Mouse (Mus musculus) kidney, embryonic 16.5 days (tissue): ENCODE measurements around the gene Osbpl3. TPM values are rescaled to one million over a fixed set of nuclear protein-coding genes. Genes with fewer than 3 reads are reported as not detected.

Source experiments
- ATAC-seq: fragments of 200-750 bp; cut with Nextera tagmentation; 2 replicates; pipeline ENCODE4 v1.8.0; 2017; ENCODE audit warnings: moderate TSS enrichment; ENCODE audit not compliant: low FRiP score, low TSS enrichment
- H3K27ac ChIP-seq: fragments of 300-500 bp; sonication (generic); 2 replicates; pipeline ENCODE4 v1.5.1; 2014; ENCODE audit warnings: low read length
- H3K27me3 ChIP-seq: fragments of 300-500 bp; sonication (generic); 2 replicates; pipeline ENCODE4 v1.6.1; 2014; ENCODE audit warnings: low read length, control low read depth, mixed read lengths; ENCODE audit not compliant: insufficient read depth
- H3K36me3 ChIP-seq: fragments of 300-500 bp; sonication (generic); 2 replicates; pipeline ENCODE4 v1.6.1; 2014; ENCODE audit warnings: low read length, control low read depth, mixed read lengths; ENCODE audit not compliant: insufficient read depth
- H3K4me1 ChIP-seq: fragments of 300-500 bp; sonication (generic); 2 replicates; pipeline ENCODE4 v1.6.1; 2014; ENCODE audit warnings: low read length, control low read depth, mixed read lengths; ENCODE audit not compliant: insufficient read depth
- H3K4me2 ChIP-seq: fragments of 300-500 bp; sonication (generic); replicated peaks from 2 replicates; pipeline ENCODE4 v1.6.1; 2014; ENCODE audit warnings: low read depth, low read length
- H3K4me3 ChIP-seq: fragments of 300-500 bp; sonication (generic); 2 replicates; pipeline ENCODE4 v1.5.1; 2014; ENCODE audit warnings: mild to moderate bottlenecking, low read length
- H3K9ac ChIP-seq: fragments of 300-500 bp; sonication (generic); replicated peaks from 2 replicates; pipeline ENCODE4 v1.6.1; 2014; ENCODE audit warnings: low read length
- H3K9me3 ChIP-seq: fragments of 300-500 bp; sonication (generic); 2 replicates; pipeline ENCODE4 v1.6.1; 2016; ENCODE audit warnings: low read length, control low read depth
- WGBS: fragments of 180-500 bp; shearing (Covaris S2); extraction: QIAGEN DNeasy Blood & Tissue Kit; methylation state at CpG from one replicate; pipeline ENCODE4 v1.1.7; 2014; 5-methylcytosine and 5-hydroxymethylcytosine counted together
- polyA plus RNA-seq: library from polyadenylated mRNA; unstranded; fragments of >200 nt; fragmentation: Nextera tagmentation; extraction: Ambion mirVana; gene quantifications from 2 replicates; pipeline ENCODE4 v1.2.1, GENCODE M21; 2015

Gene Osbpl3
- polyA plus RNA-seq, 1 experiment from 2014 or later = 18.2 TPM

GRCm38 (mm10) chr6:50398324-50398723 is 57.7 kb downstream of the Osbpl3 start:
- WGBS = 73% methylated on average over 6 of the region's 6 CpGs
- Histone ChIP-seq H3K4me3 (no peak overlapping the region), H3K9ac (0 out of 2 replicates have a peak overlapping the region, but pooled peaks have one; percentile 13), H3K9me3 (no peaks in the 10 kb centered on the region), H3K27me3 (no peaks in the 10 kb centered on the region), H3K27ac (peak overlapping the region; percentile 80), H3K36me3 (no peaks in the 10 kb centered on the region), H3K4me2 (no peak overlapping the region), H3K4me1 (peaks cover 49% of the 10 kb centered on the region)
- ATAC-seq = peak; percentile 89

GRCm38 (mm10) chr6:50397116-50397515 is 58.9 kb downstream of the Osbpl3 start:
- H3K27ac ChIP-seq = no peak overlapping the region
- peaks cover 47% of the 10 kb centered on the region for H3K4me1 ChIP-seq
- H3K9ac ChIP-seq = no peak overlapping the region
- H3K4me2 ChIP-seq = no peak overlapping the region
- no peaks in the 10 kb centered on the region for H3K36me3 ChIP-seq
- 43% methylated on average over 5 of the region's 5 CpGs for WGBS
- H3K27me3 ChIP-seq = no peaks in the 10 kb centered on the region
- no peak for ATAC-seq
- no peaks in the 10 kb centered on the region for H3K9me3 ChIP-seq
- H3K4me3 ChIP-seq = no peak overlapping the region

GRCm38 (mm10) chr6:50395641-50396312 is 60.2 kb downstream of the Osbpl3 start:
- no peak overlapping the region for H3K9ac ChIP-seq
- no peaks in the 10 kb centered on the region for H3K27me3 ChIP-seq
- H3K27ac ChIP-seq = no peak overlapping the region
- no peaks in the 10 kb centered on the region for H3K9me3 ChIP-seq
- 80% methylated on average over 7 of the region's 7 CpGs for WGBS
- H3K36me3 ChIP-seq = no peaks in the 10 kb centered on the region
- no peak overlapping the region for H3K4me3 ChIP-seq
- H3K4me2 ChIP-seq = no peak overlapping the region
- ATAC-seq = no peak
- H3K4me1 ChIP-seq = peaks cover 43% of the 10 kb centered on the region

GRCm38 (mm10) chr6:50394432-50394831 is 61.6 kb downstream of the Osbpl3 start:
- ATAC-seq = no peak

GRCm38 (mm10) chr6:50393960-50394359 is 62.0 kb downstream of the Osbpl3 start:
- H3K36me3 ChIP-seq = no peaks in the 10 kb centered on the region
- H3K4me2 ChIP-seq = no peak overlapping the region
- H3K9ac ChIP-seq = no peak overlapping the region
- no peak for ATAC-seq
- H3K27me3 ChIP-seq = no peaks in the 10 kb centered on the region
- no peaks in the 10 kb centered on the region for H3K9me3 ChIP-seq
- peaks cover 33% of the 10 kb centered on the region for H3K4me1 ChIP-seq
- no peak overlapping the region for H3K4me3 ChIP-seq
- H3K27ac ChIP-seq = no peak overlapping the region
- WGBS = 64% methylated on average over 8 of the region's 8 CpGs

More at GRCm38 (mm10) chr6:50394432-50394831, 61.6 kb downstream of the Osbpl3 start:
- Histone ChIP-seq H3K27me3 (no peaks in the 10 kb centered on the region), H3K27ac (no peak overlapping the region), H3K4me3 (no peak overlapping the region), H3K36me3 (no peaks in the 10 kb centered on the region), H3K9me3 (no peaks in the 10 kb centered on the region), H3K9ac (no peak overlapping the region), H3K4me2 (no peak overlapping the region), H3K4me1 (peaks cover 38% of the 10 kb centered on the region)
- WGBS = 76% methylated on average over 3 of the region's 3 CpGs

GRCm38 (mm10) chr6:50391951-50392350 is 64.0 kb downstream of the Osbpl3 start:
- Histone ChIP-seq H3K27ac (no peak overlapping the region), H3K4me1 (peaks cover 14% of the 10 kb centered on the region), H3K9me3 (no peaks in the 10 kb centered on the region), H3K36me3 (no peaks in the 10 kb centered on the region), H3K27me3 (no peaks in the 10 kb centered on the region), H3K9ac (no peak overlapping the region), H3K4me2 (no peak overlapping the region), H3K4me3 (no peak overlapping the region)
- ATAC-seq = no peak
- 94% methylated on average over 3 of the region's 3 CpGs for WGBS

GRCm38 (mm10) chr6:50390313-50390712 is 65.7 kb downstream of the Osbpl3 start:
- no peak overlapping the region for H3K9ac ChIP-seq
- no peak overlapping the region for H3K27ac ChIP-seq
- no peak overlapping the region for H3K4me2 ChIP-seq
- peaks cover 5% of the 10 kb centered on the region; the same call in 1 of the 2 replicates for H3K4me1 ChIP-seq
- no peaks in the 10 kb centered on the region for H3K36me3 ChIP-seq
- ATAC-seq = no peak
- H3K9me3 ChIP-seq = no peaks in the 10 kb centered on the region
- 62% methylated on average over 5 of the region's 5 CpGs for whole genome bisulfite sequencing
- H3K4me3 ChIP-seq = no peak overlapping the region
- H3K27me3 ChIP-seq = no peaks in the 10 kb centered on the region

GRCm38 (mm10) chr6:50387629-50388028 is 68.4 kb downstream of the Osbpl3 start:
- ATAC-seq = no peak
- no peaks in the 10 kb centered on the region for H3K9me3 ChIP-seq
- no peaks in the 10 kb centered on the region for H3K36me3 ChIP-seq
- no peak overlapping the region for H3K4me3 ChIP-seq
- H3K4me1 ChIP-seq = peaks cover 8% of the 10 kb centered on the region
- H3K9ac ChIP-seq = no peak overlapping the region
- H3K4me2 ChIP-seq = no peak overlapping the region
- WGBS = 53% methylated on average over 5 of the region's 5 CpGs
- no peak overlapping the region for H3K27ac ChIP-seq
- no peaks in the 10 kb centered on the region for H3K27me3 ChIP-seq

GRCm38 (mm10) chr6:50386497-50386896 is 69.5 kb downstream of the Osbpl3 start:
- H3K9ac ChIP-seq = no peak overlapping the region
- H3K27ac ChIP-seq = peak overlapping the region; percentile 52
- ATAC-seq = no peak
- H3K27me3 ChIP-seq = no peaks in the 10 kb centered on the region
- no peaks in the 10 kb centered on the region for H3K36me3 ChIP-seq
- H3K4me2 ChIP-seq = no peak overlapping the region
- H3K4me1 ChIP-seq = peaks cover 20% of the 10 kb centered on the region
- WGBS = 53% methylated on average over 4 of the region's 4 CpGs
- no peaks in the 10 kb centered on the region for H3K9me3 ChIP-seq
- H3K4me3 ChIP-seq = no peak overlapping the region

GRCm38 (mm10) chr6:50385451-50386013 is 70.5 kb downstream of the Osbpl3 start:
- Histone ChIP-seq H3K4me1 (peaks cover 29% of the 10 kb centered on the region), H3K4me2 (no peak overlapping the region), H3K27ac (peak overlapping the region; percentile 52), H3K9ac (no peak overlapping the region), H3K9me3 (no peaks in the 10 kb centered on the region), H3K27me3 (no peaks in the 10 kb centered on the region), H3K4me3 (no peak overlapping the region), H3K36me3 (no peaks in the 10 kb centered on the region)
- peak; percentile 73 for ATAC-seq
- 47% methylated on average over 8 of the region's 8 CpGs for WGBS
